Mouse (Mus musculus): Measurements from ENCODE around the gene Gng7. TPM values are rescaled to one million over a fixed set of nuclear protein-coding genes. Genes with fewer than 3 reads are reported as not detected.

The Gng7 gene
- polyA plus RNA-seq, 1 experiment from 2014 or later: 21.4 TPM

DNA sequence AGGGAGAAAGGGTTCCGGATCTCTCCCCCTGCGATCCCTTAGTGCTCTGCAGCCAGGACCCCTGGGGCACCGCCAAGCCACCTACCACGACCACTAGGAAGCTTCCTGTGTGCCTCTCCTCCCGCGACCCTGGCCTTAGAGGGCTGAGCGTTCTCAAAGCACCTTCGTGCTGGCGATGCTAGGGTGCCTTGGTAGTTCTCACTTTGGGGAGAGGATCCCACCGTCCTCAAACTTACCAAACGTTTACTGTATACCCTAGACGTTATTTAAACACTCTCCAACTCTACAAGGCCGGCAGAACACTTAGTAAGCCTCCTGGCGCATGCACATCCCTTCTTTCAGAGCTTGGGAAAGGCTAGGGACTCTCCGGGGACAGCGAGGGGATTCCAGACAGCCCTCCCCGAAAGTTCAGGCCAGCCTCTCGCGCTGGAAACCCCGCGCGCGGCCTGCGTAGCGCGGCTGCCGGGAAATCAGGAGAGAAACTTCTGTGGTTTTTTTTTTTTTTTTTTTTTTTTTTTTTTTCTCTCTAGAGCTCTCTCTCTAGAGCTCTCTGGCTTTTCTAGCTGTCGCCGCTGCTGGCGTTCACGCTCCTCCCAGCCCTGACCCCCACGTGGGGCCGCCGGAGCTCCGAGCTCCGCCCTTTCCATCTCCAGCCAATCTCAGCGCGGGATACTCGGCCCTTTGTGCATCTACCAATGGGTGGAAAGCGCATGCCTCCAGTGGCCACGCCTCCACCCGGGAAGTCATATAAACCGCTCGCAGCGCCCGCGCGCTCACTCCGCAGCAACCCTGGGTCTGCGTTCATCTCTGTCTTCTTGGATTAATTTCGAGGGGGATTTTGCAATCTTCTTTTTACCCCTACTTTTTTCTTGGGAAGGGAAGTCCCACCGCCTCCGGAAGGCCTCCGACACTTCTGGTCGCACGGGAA is 85.2 kb downstream of the Gng7 start, which contains the start of gene Gadd45b:
Gadd45b (plus strand) TSS at position 775 of the 928 bp plus-strand sequence.
- Histone ChIP-seq H3K4me2 (peak within 1 kb of the TSS; percentile 95), H3K4me1 (replicated peaks) (peaks cover 52% of the 10 kb centered on the region), H3K9ac (peak within 1 kb of the TSS; percentile 72), H3K27ac (replicated peaks) (peak within 1 kb of the TSS; percentile 69), H3K36me3 (no peaks in the 10 kb centered on the region), H3K9me3 (no peaks in the 10 kb centered on the region), H3K27me3 (peaks cover 34% of the 10 kb centered on the region), H3K4me3 (peak within 1 kb of the TSS; percentile 54)
- under 1% methylated on average over 56 of the region's 56 CpGs for WGBS
- peak; percentile 93 for ATAC-seq (ENCODE audit: low FRiP score, low read depth)

DNA sequence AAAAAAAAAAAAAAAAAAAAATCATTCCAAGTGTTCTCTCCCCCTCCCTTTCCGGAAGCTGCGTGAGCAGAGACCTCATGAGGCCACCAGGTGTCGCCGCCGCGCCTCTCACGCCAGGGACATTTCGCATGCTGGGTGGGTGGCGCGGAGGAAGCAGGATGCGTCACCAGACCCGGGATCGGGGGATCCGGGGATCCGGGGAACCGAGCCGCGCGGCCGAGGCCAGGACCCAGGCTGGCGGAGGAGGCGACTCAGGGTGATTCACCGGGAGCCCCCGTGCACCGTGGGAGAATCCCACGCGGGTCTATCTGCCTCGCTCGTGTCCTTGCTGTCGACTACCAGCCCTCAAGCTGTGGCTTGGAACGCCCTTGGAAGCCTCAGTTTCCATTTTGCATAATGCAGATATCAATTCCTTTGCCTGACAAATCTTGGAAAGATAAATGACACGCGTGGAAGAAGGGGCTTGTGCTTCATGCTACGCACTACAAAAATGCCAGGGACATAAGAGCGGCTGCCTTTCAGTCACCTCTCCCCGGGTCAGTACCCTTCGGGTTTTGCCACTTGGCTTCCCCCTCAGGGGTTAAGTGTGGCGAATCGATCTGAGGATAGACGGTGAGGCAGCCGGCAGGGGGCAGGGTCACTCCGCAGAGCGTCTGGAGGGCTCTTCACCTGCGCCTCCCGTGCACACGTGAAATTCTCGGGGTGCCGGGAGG is 86.0 kb downstream of the Gng7 start:
- Histone ChIP-seq H3K9ac (peak overlapping the region; percentile 72), H3K27me3 (peaks cover 26% of the 10 kb centered on the region), H3K9me3 (no peaks in the 10 kb centered on the region), H3K27ac (replicated peaks) (peak overlapping the region; percentile 69), H3K36me3 (no peaks in the 10 kb centered on the region), H3K4me3 (peak overlapping the region; percentile 54), H3K4me1 (replicated peaks) (peaks cover 49% of the 10 kb centered on the region), H3K4me2 (peak overlapping the region; percentile 95)
- WGBS: under 1% methylated on average over 48 of the region's 48 CpGs
- ATAC-seq (ENCODE audit: low FRiP score, low read depth): peak; percentile 20; the same call in 1 of the 2 replicates

DNA sequence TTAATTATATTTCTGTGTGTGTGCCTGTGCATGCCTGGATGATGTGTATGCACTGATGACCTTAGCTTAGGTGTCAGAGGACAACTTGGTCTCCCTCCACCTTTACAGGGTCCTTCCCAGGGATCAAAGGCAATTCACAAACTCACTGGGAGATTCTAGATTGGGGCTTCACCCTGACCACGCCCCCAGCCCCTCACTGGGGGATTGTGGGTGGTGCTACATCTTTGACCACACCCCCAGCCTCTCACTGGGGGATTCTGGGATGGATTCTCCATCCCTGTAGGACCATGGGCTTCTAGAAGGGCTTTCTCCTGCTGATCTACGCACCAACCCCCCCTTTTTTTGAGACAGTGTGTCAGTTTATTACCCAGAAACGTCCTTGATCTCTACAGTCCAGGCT is 89.3 kb downstream of the Gng7 start:
- H3K27me3 ChIP-seq: peaks cover 2% of the 10 kb centered on the region; the same call in 1 of the 2 replicates
- no peak for ATAC-seq (ENCODE audit: low FRiP score, low read depth)
- WGBS: 38% methylated on average over 3 of the region's 3 CpGs

DNA sequence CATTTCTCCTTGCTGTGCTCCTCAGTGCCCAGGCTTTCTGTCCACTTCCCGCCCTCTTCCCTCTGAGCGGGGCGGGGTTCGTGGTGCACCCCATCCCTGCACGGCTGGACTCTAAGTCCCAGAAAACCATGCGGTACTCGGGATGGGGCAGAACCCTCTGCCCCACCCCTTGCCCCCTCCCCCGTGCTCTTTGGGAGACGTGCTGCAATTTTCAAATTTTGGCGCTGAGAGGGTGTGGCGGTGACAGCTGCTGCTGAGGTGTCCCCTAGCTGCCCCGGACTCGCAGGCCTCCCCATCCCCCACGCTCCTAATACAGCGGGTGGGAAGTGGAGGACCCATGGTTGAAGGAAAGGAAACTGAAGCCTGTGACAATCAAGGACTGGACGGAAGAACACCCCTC is 92.8 kb downstream of the Gng7 start:
- Histone ChIP-seq H3K9me3 (no peaks in the 10 kb centered on the region), H3K36me3 (no peaks in the 10 kb centered on the region), H3K4me3 (peak overlapping the region; percentile 24), H3K27me3 (peaks cover 2% of the 10 kb centered on the region; the same call in 1 of the 2 replicates), H3K27ac (replicated peaks) (no peak overlapping the region), H3K4me1 (replicated peaks) (peaks cover 16% of the 10 kb centered on the region), H3K4me2 (peak overlapping the region; percentile 44), H3K9ac (0 out of 2 replicates have a peak overlapping the region, but pooled peaks have one; percentile 16)
- 6% methylated on average over 16 of the region's 16 CpGs for WGBS
- no peak for ATAC-seq (ENCODE audit: low FRiP score, low read depth)

More for the DNA sequence above, 89.3 kb downstream of the Gng7 start:
- no peak overlapping the region for H3K27ac ChIP-seq (replicated peaks)
- no peak overlapping the region for H3K4me2 ChIP-seq
- H3K4me1 ChIP-seq (replicated peaks): peaks cover 21% of the 10 kb centered on the region
- H3K36me3 ChIP-seq: no peaks in the 10 kb centered on the region
- H3K9ac ChIP-seq: no peak overlapping the region
- no peak overlapping the region for H3K4me3 ChIP-seq
- no peaks in the 10 kb centered on the region for H3K9me3 ChIP-seq

- H3K4me3 ChIP-seq: peak within 1 kb of the TSS; percentile 78
- peak within 1 kb of the TSS; percentile 98 for H3K4me2 ChIP-seq
- WGBS: under 1% methylated on average over 53 of the region's 61 CpGs
- H3K9me3 ChIP-seq: no peaks in the 10 kb centered on the region
- peak within 1 kb of the TSS; percentile 85 for H3K27ac ChIP-seq (replicated peaks)
- peak within 1 kb of the TSS; percentile 75 for H3K9ac ChIP-seq
- peaks cover 2% of the 10 kb centered on the region; the same call in 1 of the 2 replicates for H3K27me3 ChIP-seq
- no peaks in the 10 kb centered on the region for H3K36me3 ChIP-seq
- peaks cover 34% of the 10 kb centered on the region for H3K4me1 ChIP-seq (replicated peaks)
- peak; percentile 84 for ATAC-seq (ENCODE audit: low FRiP score, low read depth)
These were observed 96.8 kb downstream of the Gng7 start, which contains the start of gene Lmnb2 for GRCm38 (mm10) chr10:80917779-80918434. Gene Lmnb2, minus strand, starts transcription at chr10:80918245.

- H3K27me3 ChIP-seq: peaks cover 2% of the 10 kb centered on the region; the same call in 1 of the 2 replicates
- peak; percentile 45 for ATAC-seq (ENCODE audit: low FRiP score, low read depth)
- peaks cover 34% of the 10 kb centered on the region for H3K4me1 ChIP-seq (replicated peaks)
- no peaks in the 10 kb centered on the region for H3K9me3 ChIP-seq
- H3K4me2 ChIP-seq: peak overlapping the region; percentile 98
- H3K4me3 ChIP-seq: peak overlapping the region; percentile 78
- 3% methylated on average over 15 of the region's 15 CpGs for WGBS
- peak overlapping the region; percentile 75 for H3K9ac ChIP-seq
- H3K27ac ChIP-seq (replicated peaks): peak overlapping the region; percentile 85
- no peaks in the 10 kb centered on the region for H3K36me3 ChIP-seq
These were observed 97.4 kb downstream of the Gng7 start for GRCm38 (mm10) chr10:80917336-80917778.

- Histone ChIP-seq H3K27ac (replicated peaks) (no peak overlapping the region), H3K9me3 (no peaks in the 10 kb centered on the region), H3K36me3 (peaks cover 13% of the 10 kb centered on the region; the same call in 1 of the 2 replicates), H3K4me3 (no peak overlapping the region), H3K9ac (no peak overlapping the region), H3K4me2 (no peak overlapping the region), H3K27me3 (no peaks in the 10 kb centered on the region), H3K4me1 (replicated peaks) (peaks cover 29% of the 10 kb centered on the region)
- 81% methylated on average over 4 of the region's 4 CpGs for WGBS
- ATAC-seq (ENCODE audit: low FRiP score, low read depth): no peak
These were observed 99.0 kb downstream of the Gng7 start for GRCm38 (mm10) chr10:80915736-80916135.

- H3K27ac ChIP-seq (replicated peaks): no peak overlapping the region
- H3K4me1 ChIP-seq (replicated peaks): peaks cover 29% of the 10 kb centered on the region
- no peaks in the 10 kb centered on the region for H3K9me3 ChIP-seq
- 84% methylated on average over 2 of the region's 2 CpGs for WGBS
- ATAC-seq (ENCODE audit: low FRiP score, low read depth): no peak
- peaks cover 13% of the 10 kb centered on the region; the same call in 1 of the 2 replicates for H3K36me3 ChIP-seq
- no peak overlapping the region for H3K4me3 ChIP-seq
- no peak overlapping the region for H3K4me2 ChIP-seq
- no peaks in the 10 kb centered on the region for H3K27me3 ChIP-seq
- H3K9ac ChIP-seq: no peak overlapping the region
These were observed 99.5 kb downstream of the Gng7 start for GRCm38 (mm10) chr10:80915260-80915659.

- peaks cover 20% of the 10 kb centered on the region for H3K36me3 ChIP-seq
- no peaks in the 10 kb centered on the region for H3K27me3 ChIP-seq
- H3K4me1 ChIP-seq (replicated peaks): peaks cover 29% of the 10 kb centered on the region
- no peak overlapping the region for H3K4me2 ChIP-seq
- ATAC-seq (ENCODE audit: low FRiP score, low read depth): no peak
- H3K4me3 ChIP-seq: no peak overlapping the region
- H3K9ac ChIP-seq: no peak overlapping the region
- no peaks in the 10 kb centered on the region for H3K9me3 ChIP-seq
- H3K27ac ChIP-seq (replicated peaks): no peak overlapping the region
- 90% methylated on average over 5 of the region's 5 CpGs for WGBS
These were observed 100.5 kb downstream of the Gng7 start for GRCm38 (mm10) chr10:80914253-80914656.

DNA sequence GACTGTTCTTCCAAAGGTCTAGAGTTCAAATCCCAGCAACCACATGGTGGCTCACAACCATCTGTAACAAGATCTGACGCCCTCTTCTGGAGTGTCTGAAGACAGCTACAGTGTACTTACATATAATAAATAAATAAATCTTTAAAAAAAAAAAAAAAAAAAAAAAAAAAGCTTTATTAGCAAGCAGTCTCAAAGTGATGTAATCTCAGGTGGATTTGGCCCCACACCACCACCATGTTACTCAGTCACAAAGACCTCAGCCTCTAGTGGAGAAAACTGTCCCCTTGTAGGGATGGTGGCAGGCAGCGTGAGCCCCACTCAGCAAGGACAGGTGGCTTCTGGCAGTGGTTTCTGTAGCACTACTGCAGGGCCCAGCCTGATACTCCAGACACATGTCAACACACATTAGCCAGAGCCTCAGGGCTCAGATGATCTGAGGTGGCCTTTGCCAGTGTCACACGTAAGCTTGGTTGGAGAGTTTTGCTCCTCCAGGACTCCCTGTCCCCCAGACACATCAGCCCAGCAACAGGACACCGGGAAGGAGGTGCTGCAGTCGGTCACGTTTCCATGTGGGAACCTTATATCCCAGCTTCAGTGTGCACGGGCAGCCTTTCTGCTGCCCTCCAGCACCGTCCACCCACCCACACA is 101.3 kb downstream of the Gng7 start:
- no peaks in the 10 kb centered on the region for H3K27me3 ChIP-seq
- H3K9ac ChIP-seq: no peak overlapping the region
- H3K4me2 ChIP-seq: no peak overlapping the region
- no peak for ATAC-seq (ENCODE audit: low FRiP score, low read depth)
- no peak overlapping the region for H3K27ac ChIP-seq (replicated peaks)
- peaks cover 26% of the 10 kb centered on the region for H3K36me3 ChIP-seq
- no peaks in the 10 kb centered on the region for H3K9me3 ChIP-seq
- 96% methylated on average over 7 of the region's 8 CpGs for WGBS
- no peak overlapping the region for H3K4me3 ChIP-seq
- peaks cover 25% of the 10 kb centered on the region for H3K4me1 ChIP-seq (replicated peaks)

DNA sequence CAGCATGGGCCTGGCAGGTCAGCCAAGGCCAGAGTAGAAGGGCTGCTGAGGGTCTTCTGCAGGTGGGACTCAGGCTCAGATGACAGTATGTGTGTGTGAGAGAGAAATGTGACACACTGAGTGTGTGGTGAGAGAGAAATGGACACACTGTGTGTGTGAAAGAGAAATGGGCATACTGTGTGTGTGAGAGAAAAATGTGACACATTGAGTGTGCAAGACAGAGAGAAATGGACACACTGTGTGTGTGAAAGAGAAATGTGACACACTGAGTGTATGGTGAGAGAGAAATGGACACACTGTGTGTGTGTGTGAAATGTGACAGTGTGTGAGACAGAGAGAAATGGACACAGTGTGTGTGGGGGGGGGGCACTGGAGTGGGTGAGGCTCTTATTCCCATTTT is 102.9 kb downstream of the Gng7 start:
- Histone ChIP-seq H3K4me1 (replicated peaks) (peaks cover 17% of the 10 kb centered on the region), H3K9ac (no peak overlapping the region), H3K27me3 (no peaks in the 10 kb centered on the region), H3K4me3 (no peak overlapping the region), H3K36me3 (peaks cover 35% of the 10 kb centered on the region), H3K9me3 (no peaks in the 10 kb centered on the region), H3K4me2 (no peak overlapping the region), H3K27ac (replicated peaks) (no peak overlapping the region)
- no peak for ATAC-seq (ENCODE audit: low FRiP score, low read depth)
